Mouse (Mus musculus) heart, embryonic 15.5 days (tissue): ENCODE measurements around the gene Enoph1. TPM values are rescaled to one million over a fixed set of nuclear protein-coding genes. Genes with fewer than 3 reads are reported as not detected.

Experiments
- ATAC-seq: fragments of 200-750 bp; cut with Nextera tagmentation; replicated peaks from 2 replicates; pipeline ENCODE4 v1.8.0; 2017; ENCODE audit warnings: low read depth, moderate TSS enrichment; ENCODE audit not compliant: insufficient number of reproducible peaks, insufficient read depth, low FRiP score
- H3K27ac ChIP-seq: fragments of 300-500 bp; sonication (generic); 2 replicates; pipeline ENCODE4 v1.5.1; 2015; ENCODE audit warnings: mild to moderate bottlenecking, inconsistent platforms
- H3K27me3 ChIP-seq: fragments of 300-500 bp; sonication (generic); 2 replicates; pipeline ENCODE4 v1.6.1; 2015; ENCODE audit warnings: inconsistent platforms
- H3K36me3 ChIP-seq: fragments of 300-500 bp; sonication (generic); 2 replicates; pipeline ENCODE4 v1.6.1; 2015; ENCODE audit warnings: mild to moderate bottlenecking, inconsistent platforms
- H3K4me1 ChIP-seq: fragments of 300-500 bp; sonication (generic); replicated peaks from 2 replicates; pipeline ENCODE4 v1.6.1; 2015; ENCODE audit warnings: inconsistent platforms
- H3K4me2 ChIP-seq: fragments of 300-500 bp; sonication (generic); 2 replicates; pipeline ENCODE4 v1.6.1; 2015; ENCODE audit warnings: inconsistent platforms, mild to moderate bottlenecking, moderate library complexity
- H3K4me3 ChIP-seq: fragments of 300-500 bp; sonication (generic); 2 replicates; pipeline ENCODE4 v1.5.1; 2015; ENCODE audit warnings: mild to moderate bottlenecking, inconsistent platforms
- H3K9ac ChIP-seq: fragments of 300-500 bp; sonication (generic); 2 replicates; pipeline ENCODE4 v1.6.1; 2015; ENCODE audit warnings: mild to moderate bottlenecking, inconsistent platforms
- H3K9me3 ChIP-seq: fragments of 300-500 bp; sonication (generic); replicated peaks from 2 replicates; pipeline ENCODE4 v1.6.1; 2016; ENCODE audit warnings: inconsistent platforms
- WGBS: fragments of 180-500 bp; shearing (Covaris S2); methylation state at CpG from one replicate; pipeline ENCODE4 v1.1.7; 2015; ENCODE audit warnings: mixed read lengths; 5-methylcytosine and 5-hydroxymethylcytosine counted together
- polyA plus RNA-seq: library from polyadenylated mRNA; unstranded; fragments of >200 nt; fragmentation: Nextera tagmentation; extraction: Ambion mirVana; gene quantifications from 2 replicates; pipeline ENCODE4 v1.2.1, GENCODE M21; 2015

Gene Enoph1
- polyA plus RNA-seq, 1 experiment from 2014 or later: 22.7 TPM

DNA sequence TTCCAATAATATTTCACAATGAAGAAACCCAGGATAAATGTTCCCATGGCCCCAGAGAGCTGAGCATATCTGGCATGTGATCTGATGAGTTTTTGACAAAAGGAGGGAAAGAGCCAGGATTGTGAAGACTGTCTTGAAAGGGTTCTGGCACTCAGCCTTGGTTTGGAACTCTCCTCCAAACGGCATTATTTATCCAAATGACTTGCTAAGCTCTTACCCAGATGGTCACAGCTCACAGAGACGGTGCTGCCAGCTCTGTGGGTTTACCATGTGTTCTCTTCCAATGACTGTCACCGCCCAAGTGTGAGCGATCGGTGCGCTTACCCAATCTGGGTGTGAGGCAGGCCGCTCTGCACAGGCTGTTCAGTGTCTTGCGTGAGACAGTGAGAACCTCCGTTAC lies 69.1 kb downstream of the Enoph1 start:
- Histone ChIP-seq H3K4me1 (0 out of 2 replicates have a peak, but pooled peaks cover 5% of the 10 kb centered on the region), H3K36me3 (no peaks in the 10 kb centered on the region), H3K27me3 (no peaks in the 10 kb centered on the region), H3K27ac (no peak overlapping the region), H3K4me2 (no peak overlapping the region), H3K9ac (no peak overlapping the region), H3K4me3 (no peak overlapping the region), H3K9me3 (no peaks in the 10 kb centered on the region)
- ATAC-seq: no peak
- WGBS: 70% methylated on average over 9 of the region's 9 CpGs

GRCm38 (mm10) chr5:100109543-100110282 lies 69.9 kb downstream of the Enoph1 start:
- no peaks in the 10 kb centered on the region for H3K36me3 ChIP-seq
- H3K4me3 ChIP-seq: no peak overlapping the region
- ATAC-seq: no peak
- H3K9me3 ChIP-seq: no peaks in the 10 kb centered on the region
- H3K4me1 ChIP-seq: 0 out of 2 replicates have a peak, but pooled peaks cover 5% of the 10 kb centered on the region
- H3K9ac ChIP-seq: no peak overlapping the region
- WGBS: 35% methylated on average over 7 of the region's 7 CpGs
- no peak overlapping the region for H3K27ac ChIP-seq
- H3K27me3 ChIP-seq: 0 out of 2 replicates have a peak, but pooled peaks cover 1% of the 10 kb centered on the region
- H3K4me2 ChIP-seq: no peak overlapping the region

- no peak for ATAC-seq
- Histone ChIP-seq H3K9me3 (no peaks in the 10 kb centered on the region), H3K9ac (no peak overlapping the region), H3K4me3 (no peak overlapping the region), H3K36me3 (no peaks in the 10 kb centered on the region), H3K27ac (no peak overlapping the region), H3K4me1 (0 out of 2 replicates have a peak, but pooled peaks cover 5% of the 10 kb centered on the region), H3K4me2 (no peak overlapping the region), H3K27me3 (0 out of 2 replicates have a peak, but pooled peaks cover 3% of the 10 kb centered on the region)
- WGBS: 62% methylated on average over 3 of the region's 3 CpGs
Measured at GRCm38 (mm10) chr5:100110581-100110980, 70.8 kb downstream of the Enoph1 start.

- H3K36me3 ChIP-seq: no peaks in the 10 kb centered on the region
- no peak overlapping the region for H3K4me3 ChIP-seq
- no peak overlapping the region for H3K4me2 ChIP-seq
- no peak for ATAC-seq
- WGBS: 51% methylated on average over 5 of the region's 5 CpGs
- no peak overlapping the region for H3K27ac ChIP-seq
- H3K4me1 ChIP-seq: 0 out of 2 replicates have a peak, but pooled peaks cover 5% of the 10 kb centered on the region
- H3K9ac ChIP-seq: no peak overlapping the region
- 0 out of 2 replicates have a peak, but pooled peaks cover 3% of the 10 kb centered on the region for H3K27me3 ChIP-seq
- H3K9me3 ChIP-seq: no peaks in the 10 kb centered on the region
Measured at GRCm38 (mm10) chr5:100113403-100113802, 73.6 kb downstream of the Enoph1 start.

Other genes with a start within 250 kb of the Enoph1 start
- 0.59 and 1.3 TPM in 2 replicates for gene Vamp9, start 133.7 kb upstream of the Enoph1 start, polyA plus RNA-seq
- 94.3 and 128 TPM in 2 replicates for gene Hnrnpd, start 61.0 kb upstream of the Enoph1 start, polyA plus RNA-seq
- gene 4930524J08Rik, start 60.9 kb upstream of the Enoph1 start, polyA plus RNA-seq: 0.52 and 0.84 TPM in 2 replicates
- gene Hnrnpdl, start 321 bp upstream of the Enoph1 start, polyA plus RNA-seq: 77.5 and 93.8 TPM in 2 replicates
- 2.0 and 2.2 TPM in 2 replicates for gene Tmem150c, start 119.8 kb downstream of the Enoph1 start, polyA plus RNA-seq